Mouse (Mus musculus): ENCODE results near the gene Slc29a3.

- TF ChIP-seq POLR2A (IDR thresholded peaks at IDR 0.05; ENCODE audit: borderline replicate concordance, control insufficient read depth, low read depth, low read length), result no peak
- TF ChIP-seq CTCF (IDR thresholded peaks at IDR 0.05; ENCODE audit: control insufficient read depth, insufficient read depth, low read length), result no peak
These were observed 43.8 kb downstream of the Slc29a3 start for GRCm38 (mm10) chr10:60708837-60709236.
